ENCODE assay signal across 9 mouse cellular contexts in genomic region chr13:97598507-97599431, GRCm38 (mm10).
A peak's percentile ranks its signal among the peaks of the same experiment; 100 is the strongest.
DNase-seq lines count a peak whose midpoint lies in the region; ATAC-seq and TF ChIP-seq lines count a peak whose summit lies in the region.
"Had no signal": no experiment of that assay in that cellular context is flagged by ENCODE, and none has a peak within 500 bp of the region (broad histone marks: within the 10 kb centered on the region; RNA-seq: fewer than 3 reads in every experiment).

No protein-coding gene starts in this region.

- H3K27ac ChIP-seq in lung, embryonic 14.5 days (ENCODE audit: low read depth) = no peak overlapping the region
- H3K27ac ChIP-seq in kidney, embryonic 14.5 days (ENCODE audit: low read depth, low read length) = peak overlapping the region; percentile 51
- H3K27ac ChIP-seq in forebrain, embryonic 11.5 days (ENCODE audit: low read depth, low read length) = no peak overlapping the region

- TF ChIP-seq CTCF in lung, embryonic 14.5 days (IDR thresholded peaks at IDR 0.05; ENCODE audit: low read depth) = no peak

- H3K79me2 ChIP-seq in myocyte (ENCODE audit: control insufficient read depth, insufficient read depth) = no peaks in the 10 kb centered on the region

- DNase-seq in lung, embryonic 14.5 days = peak; percentile 34
- no peak for DNase-seq in lung, postnatal 4 days
- DNase-seq in gastrocnemius, adult 8-10 months (ENCODE audit: low spot score in 2 of 2) = peak; percentile 31 to 35
- DNase-seq in cerebellum, adult 11 months = no peak
- DNase-seq in Muller cell, postnatal 12 days (ENCODE audit: inconsistent ontology term) = no peak
- no peak for DNase-seq in forebrain, embryonic 11.5 days (ENCODE audit: low spot score)

- H3K27me3 ChIP-seq in lung, embryonic 14.5 days (ENCODE audit: insufficient read depth, low read length) = no peaks in the 10 kb centered on the region
- no peaks in the 10 kb centered on the region for H3K27me3 ChIP-seq in kidney, embryonic 14.5 days (ENCODE audit: control insufficient read depth, insufficient read depth, low read length)
- H3K27me3 ChIP-seq in myocyte (ENCODE audit: control insufficient read depth, insufficient read depth, insufficient read length) = no peaks in the 10 kb centered on the region
- no peaks in the 10 kb centered on the region for H3K27me3 ChIP-seq in forebrain, embryonic 11.5 days (ENCODE audit: control insufficient read depth, insufficient read depth, low read length)
- H3K27me3 ChIP-seq: Patski had no signal

- H3K9me3 ChIP-seq in lung, embryonic 14.5 days (ENCODE audit: low read depth, low read length) = no peaks in the 10 kb centered on the region
- H3K9me3 ChIP-seq in kidney, embryonic 14.5 days (ENCODE audit: control insufficient read depth, low read length) = 0 out of 2 replicates have a peak, but pooled peaks cover 4% of the 10 kb centered on the region
- no peaks in the 10 kb centered on the region; the same call in 1 of the 2 replicates for H3K9me3 ChIP-seq in forebrain, embryonic 11.5 days (ENCODE audit: control insufficient read depth, low read length)

- 65% methylated on average over 15 of the region's 15 CpGs for WGBS in lung, embryonic 14.5 days
- WGBS in kidney, embryonic 14.5 days = 7% methylated on average over 15 of the region's 15 CpGs
- WGBS in forebrain, embryonic 11.5 days = 87% methylated on average over 15 of the region's 15 CpGs

- H3K4me3 ChIP-seq in lung, embryonic 14.5 days (ENCODE audit: low read depth, low read length) = no peak overlapping the region
- no peak overlapping the region for H3K4me3 ChIP-seq in kidney, embryonic 14.5 days (ENCODE audit: low read length)
- H3K4me3 ChIP-seq in myocyte = no peak overlapping the region
- H3K4me3 ChIP-seq in forebrain, embryonic 11.5 days (ENCODE audit: low read depth, low read length) = no peak overlapping the region

- H3ac ChIP-seq in myocyte (ENCODE audit: control insufficient read depth, insufficient read length) = no peak overlapping the region

- H3K36me3 ChIP-seq in lung, embryonic 14.5 days (ENCODE audit: insufficient read depth) = no peaks in the 10 kb centered on the region
- no peaks in the 10 kb centered on the region for H3K36me3 ChIP-seq in kidney, embryonic 14.5 days (ENCODE audit: control insufficient read depth, insufficient read depth, low read length)
- H3K36me3 ChIP-seq in myocyte (ENCODE audit: control insufficient read depth, insufficient read depth) = no peaks in the 10 kb centered on the region
- no peaks in the 10 kb centered on the region for H3K36me3 ChIP-seq in forebrain, embryonic 11.5 days (ENCODE audit: control insufficient read depth, insufficient read depth, low read length)

- peak; percentile 47; the same call in 1 of the 2 replicates for ATAC-seq in lung, embryonic 14.5 days (ENCODE audit: insufficient read depth)
- peak; percentile 93 for ATAC-seq in kidney, embryonic 14.5 days (ENCODE audit: low FRiP score, low TSS enrichment)
- ATAC-seq in forebrain, embryonic 11.5 days (replicated peaks; ENCODE audit: low FRiP score) = no peak
- ATAC-seq: Patski had no signal

- no peak for TF ChIP-seq POLR2A in myocyte (IDR thresholded peaks at IDR 0.05; ENCODE audit: insufficient read length, low read depth)

- no peak overlapping the region for H3K4me2 ChIP-seq in lung, embryonic 14.5 days
- no peak overlapping the region for H3K4me2 ChIP-seq in kidney, embryonic 14.5 days (replicated peaks; ENCODE audit: low read depth, low read length)
- peak overlapping the region; percentile 25 for H3K4me2 ChIP-seq in myocyte (ENCODE audit: low read depth)
- H3K4me2 ChIP-seq in forebrain, embryonic 11.5 days (ENCODE audit: low read depth, low read length, severe bottlenecking) = no peak overlapping the region

- no peaks in the 10 kb centered on the region for H3K4me1 ChIP-seq in lung, embryonic 14.5 days (ENCODE audit: insufficient read depth)
- peaks cover 40% of the 10 kb centered on the region for H3K4me1 ChIP-seq in kidney, embryonic 14.5 days (ENCODE audit: control insufficient read depth, insufficient read depth, low read length)
- H3K4me1 ChIP-seq in forebrain, embryonic 11.5 days (replicated peaks; ENCODE audit: control insufficient read depth, insufficient read depth, low read length) = peaks cover 2% of the 10 kb centered on the region; the same call in 1 of the 2 replicates

- H3K9ac ChIP-seq in lung, embryonic 14.5 days = no peak overlapping the region
- H3K9ac ChIP-seq in kidney, embryonic 14.5 days (ENCODE audit: low read depth, low read length) = no peak overlapping the region
- H3K9ac ChIP-seq in forebrain, embryonic 11.5 days (ENCODE audit: low read length) = no peak overlapping the region

TF ChIP-seq in myocyte, 11 proteins besides CTCF, POLR2A, EP300 and RAD21:
- no peak for TF ChIP-seq CEBPB (IDR thresholded peaks at IDR 0.05; ENCODE audit: insufficient read depth, poor library complexity, severe bottlenecking)

Comparison
In these comparisons a context has a peak if more than half of its experiments do, and no peak if none do; other contexts are left out.
1. DNase-seq: peak in lung, embryonic 14.5 days (single experiment) and gastrocnemius, adult 8-10 months (2 of 2); none in lung, postnatal 4 days (0 of 2), cerebellum, adult 11 months (single experiment), Muller cell, postnatal 12 days (single experiment) and forebrain, embryonic 11.5 days (single experiment).